In the genomic region with DNA sequence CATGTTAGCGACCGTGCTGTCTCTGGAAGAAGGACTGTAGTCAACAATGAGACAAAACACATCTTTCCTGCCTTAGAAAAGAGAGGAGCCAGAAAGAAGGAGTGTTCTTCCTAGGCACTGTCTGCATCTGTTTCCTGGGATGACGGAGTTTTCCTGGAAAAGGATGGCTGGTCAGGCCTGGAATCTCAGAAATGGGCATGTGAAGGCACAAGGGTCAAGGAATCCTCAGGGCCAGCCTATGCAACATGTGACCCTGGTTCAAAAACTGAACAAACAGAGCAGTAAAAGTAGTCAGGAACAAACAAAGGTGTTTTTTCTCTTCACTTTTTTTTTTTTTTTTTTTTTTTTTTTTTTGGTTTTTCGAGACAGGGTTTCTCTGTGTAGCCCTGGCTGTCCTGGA, we compare ENCODE assay signal across 19 mouse cellular contexts. TPM values are rescaled to one million over a fixed set of nuclear protein-coding genes. Genes with fewer than 3 reads are reported as not detected.
DNase-seq lines count a peak whose midpoint lies in the region; TF ChIP-seq lines count a peak whose summit lies in the region.
"Had no signal": no experiment of that assay in that cellular context is flagged by ENCODE, and none has a peak within 500 bp of the region (broad histone marks: within the 10 kb centered on the region; RNA-seq: fewer than 3 reads in every experiment).

No protein-coding gene starts in this region.

- peak overlapping the region; percentile 83; the same call in 1 of the 2 replicates for H3K27ac ChIP-seq in kidney, adult 2 months (ENCODE audit: insufficient read depth, low read depth, low read length)
- 0 out of 2 replicates have a peak overlapping the region, but pooled peaks have one; percentile 6 for H3K27ac ChIP-seq in small intestine, adult 2 months (ENCODE audit: insufficient read depth, low read depth, low read length)
- H3K27ac ChIP-seq: embryonic facial prominence, embryonic 10.5 days; embryonic facial prominence, embryonic 12.5 days; forebrain, embryonic 13.5 days; forebrain, embryonic 15.5 days had no signal

- peaks cover 13% of the 10 kb centered on the region for H3K4me1 ChIP-seq in kidney, adult 2 months (ENCODE audit: control insufficient read depth, insufficient read depth, low read length)
- H3K4me1 ChIP-seq in small intestine, adult 2 months (ENCODE audit: control insufficient read depth, insufficient read depth, insufficient read length, low read length), result peaks cover 29% of the 10 kb centered on the region; the same call in 1 of the 2 replicates
- H3K4me1 ChIP-seq: embryonic facial prominence, embryonic 10.5 days; embryonic facial prominence, embryonic 12.5 days; forebrain, embryonic 13.5 days; forebrain, embryonic 15.5 days had no signal

- TF ChIP-seq CTCF in kidney, adult 2 months (conservative IDR thresholded peaks at IDR 0.05; ENCODE audit: insufficient read depth, insufficient read length, low read depth, low read length), result no peak
- TF ChIP-seq CTCF in small intestine, adult 2 months (IDR thresholded peaks at IDR 0.05; ENCODE audit: extremely low read depth, insufficient read length, insufficient replicate concordance, low read depth, low read length), result no peak

- DNase-seq in kidney, adult 2 months, result peak; percentile 75
- no peak for DNase-seq in kidney, adult 8-10 months
- peak; percentile 82 for DNase-seq in yolk sac, embryonic 10.5 days (ENCODE audit: low spot score)
- DNase-seq in layer of hippocampus, adult 9-11 months, result no peak
- DNase-seq: adrenal gland, adult 8-10 months; adrenal gland, postnatal 14 days; adrenal gland, postnatal 36 days; cerebellum, adult 11-12 months; cerebellum, adult 2 months; cerebellum, adult 9-10 months; cerebellum, postnatal 10 days; cerebellum, postnatal 25 days; forebrain, postnatal 0 days had no signal

- WGBS in kidney, adult 2 months, result 59% methylated on average over 4 of the region's 4 CpGs
- WGBS in small intestine, adult 2 months, result 74% methylated on average over 4 of the region's 4 CpGs

- no peak overlapping the region for H3K4me3 ChIP-seq in kidney, adult 2 months (ENCODE audit: insufficient read depth, low read depth, low read length)
- no peak overlapping the region for H3K4me3 ChIP-seq in small intestine, adult 2 months (ENCODE audit: low read depth, low read length)
- H3K4me3 ChIP-seq: embryonic facial prominence, embryonic 10.5 days; embryonic facial prominence, embryonic 12.5 days; forebrain, embryonic 13.5 days; forebrain, embryonic 15.5 days had no signal

- no peaks in the 10 kb centered on the region for H3K36me3 ChIP-seq in kidney, adult 2 months (ENCODE audit: control insufficient read depth, insufficient read depth, low read length)
- H3K36me3 ChIP-seq in small intestine, adult 2 months (ENCODE audit: control insufficient read depth, insufficient read depth, low read length), result no peaks in the 10 kb centered on the region
- H3K36me3 ChIP-seq: embryonic facial prominence, embryonic 10.5 days; embryonic facial prominence, embryonic 12.5 days; forebrain, embryonic 15.5 days had no signal

- no peaks in the 10 kb centered on the region for H3K27me3 ChIP-seq in kidney, adult 2 months (replicated peaks; ENCODE audit: control insufficient read depth, insufficient read depth, low read length)
- H3K27me3 ChIP-seq in small intestine, adult 2 months (ENCODE audit: control insufficient read depth, insufficient read depth, low read length), result no peaks in the 10 kb centered on the region
- H3K27me3 ChIP-seq: embryonic facial prominence, embryonic 12.5 days; forebrain, embryonic 13.5 days; forebrain, embryonic 15.5 days; Patski had no signal

- no peak for TF ChIP-seq POLR2A in kidney, adult 2 months (IDR thresholded peaks at IDR 0.05; ENCODE audit: low read depth, low read length)
- no peak for TF ChIP-seq POLR2A in small intestine, adult 2 months (IDR thresholded peaks at IDR 0.05; ENCODE audit: low read depth, low read length)

RNA-seq across cellular contexts. Expression of gene Sptlc2, which starts 9.0 kb away (rescaled TPM):
- polyA plus RNA-seq in kidney, adult 2 months (2012; rRNA removed), result 24.8 and 35.0 TPM in 2 replicates
- polyA plus RNA-seq in small intestine, adult 2 months (2012; rRNA removed), result 10.7 and 13.5 TPM in 2 replicates

RNA-seq across cellular contexts. Expression of gene Slirp, which starts 46.6 kb away (rescaled TPM):
- 27.7 and 40.0 TPM in 2 replicates for polyA plus RNA-seq in kidney, adult 2 months (2012; rRNA removed)
- polyA plus RNA-seq in small intestine, adult 2 months (2012; rRNA removed), result 2.9 and 4.1 TPM in 2 replicates

RNA-seq across cellular contexts. Expression of gene Alkbh1, which starts 46.7 kb away (rescaled TPM):
- polyA plus RNA-seq in kidney, adult 2 months (2012; rRNA removed), result 9.2 and 10.4 TPM in 2 replicates
- polyA plus RNA-seq in small intestine, adult 2 months (2012; rRNA removed), result 5.7 and 6.0 TPM in 2 replicates

Comparison
In these comparisons a context has a peak if more than half of its experiments do, and no peak if none do; other contexts are left out.
1. DNase-seq: peak in kidney, adult 2 months (single experiment) and yolk sac, embryonic 10.5 days (single experiment); none in kidney, adult 8-10 months (0 of 2) and layer of hippocampus, adult 9-11 months (single experiment).